Mouse (Mus musculus): Measurements from ENCODE around the gene Map3k5. TPM values are rescaled to one million over a fixed set of nuclear protein-coding genes. Genes with fewer than 3 reads are reported as not detected.

The Map3k5 gene
- polyA plus RNA-seq, 1 experiment from 2014 or later, result 4.2 TPM

DNA sequence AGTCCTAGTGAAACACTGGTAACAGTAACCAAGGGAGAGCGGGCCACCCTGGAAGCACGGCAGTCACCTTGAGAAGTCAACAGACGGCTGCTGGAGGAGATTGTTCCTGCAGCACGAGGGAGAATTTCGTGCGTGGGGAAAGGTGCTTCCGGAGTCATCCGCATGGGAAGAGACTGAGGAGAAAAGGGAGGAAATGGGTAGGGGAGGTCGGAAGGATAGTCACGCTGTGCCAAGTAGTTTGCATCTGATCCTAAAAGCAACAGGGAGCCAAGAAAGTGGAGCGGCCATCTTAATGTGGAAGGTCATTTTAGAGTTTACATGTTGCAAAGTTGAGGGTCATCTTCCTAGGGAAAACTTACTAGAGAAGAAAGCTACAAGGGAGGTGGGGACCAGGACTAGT lies 155.9 kb downstream of the Map3k5 start:
- no peak for ATAC-seq (replicated peaks; ENCODE audit: insufficient number of reproducible peaks, low FRiP score, low TSS enrichment)
- Histone ChIP-seq H3K27me3 (ENCODE audit: control insufficient read depth, insufficient read depth, low read length) (no peaks in the 10 kb centered on the region), H3K27ac (ENCODE audit: low read depth, low read length) (no peak overlapping the region), H3K4me2 (no peak overlapping the region), H3K4me3 (ENCODE audit: low read depth, low read length) (no peak overlapping the region), H3K9ac (ENCODE audit: low read depth, low read length) (no peak overlapping the region), H3K4me1 (ENCODE audit: control insufficient read depth, insufficient read depth, low read length) (no peaks in the 10 kb centered on the region), H3K9me3 (replicated peaks; ENCODE audit: control insufficient read depth, low read length) (no peaks in the 10 kb centered on the region), H3K36me3 (ENCODE audit: control insufficient read depth, insufficient read depth, low read length) (no peaks in the 10 kb centered on the region)
- WGBS (ENCODE audit: insufficient replicate concordance), result 89% methylated on average over 11 of the region's 11 CpGs

DNA sequence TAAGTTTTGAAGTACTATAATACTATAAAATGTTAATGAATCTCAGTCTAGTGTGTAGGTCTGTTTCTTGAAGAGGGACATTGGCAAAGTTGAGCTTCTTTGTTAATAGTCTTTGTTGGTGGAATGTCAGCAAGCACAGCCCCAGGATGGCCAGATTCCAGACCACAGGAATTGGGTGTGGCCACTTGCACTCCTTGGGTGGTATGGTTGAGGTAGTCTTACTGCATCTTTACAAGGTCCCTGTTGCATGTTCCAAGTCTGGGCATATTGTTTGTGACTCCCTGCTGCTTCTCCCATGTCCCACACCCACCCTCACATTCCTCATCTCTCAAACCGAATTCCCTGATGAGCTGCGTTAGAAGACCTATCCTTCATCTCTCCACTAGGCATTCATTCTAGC lies 157.1 kb downstream of the Map3k5 start:
- no peak overlapping the region for H3K4me2 ChIP-seq
- no peak for ATAC-seq (replicated peaks; ENCODE audit: insufficient number of reproducible peaks, low FRiP score, low TSS enrichment)
- WGBS (ENCODE audit: insufficient replicate concordance), result 88% methylated on average over 2 of the region's 2 CpGs

DNA sequence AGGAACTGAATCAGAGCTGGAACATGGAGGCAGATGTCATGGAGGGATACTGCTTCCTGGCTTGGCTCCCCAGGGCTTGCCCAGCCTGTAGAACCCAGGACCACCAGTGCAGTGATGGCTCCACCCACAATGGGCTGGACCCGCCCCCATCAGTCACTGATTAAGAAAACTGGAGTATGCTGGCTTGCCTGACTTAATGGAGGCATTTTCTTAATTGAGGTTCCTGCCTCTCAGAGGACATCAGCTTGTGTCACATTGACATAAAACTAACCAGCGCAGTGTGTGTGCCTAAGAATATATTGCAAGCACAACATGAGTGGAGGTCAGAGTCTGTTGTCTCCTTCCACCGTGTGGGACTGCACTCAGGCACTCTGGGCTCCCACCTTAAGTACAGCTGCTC lies 158.1 kb downstream of the Map3k5 start:
- no peak overlapping the region for H3K4me2 ChIP-seq
- WGBS (ENCODE audit: insufficient replicate concordance), result 86% methylated on average over 3 of the region's 3 CpGs
- no peaks in the 10 kb centered on the region for H3K9me3 ChIP-seq (replicated peaks; ENCODE audit: control insufficient read depth, low read length)
- H3K27me3 ChIP-seq (ENCODE audit: control insufficient read depth, insufficient read depth, low read length), result no peaks in the 10 kb centered on the region
- H3K4me3 ChIP-seq (ENCODE audit: low read depth, low read length), result no peak overlapping the region
- no peaks in the 10 kb centered on the region for H3K4me1 ChIP-seq (ENCODE audit: control insufficient read depth, insufficient read depth, low read length)
- H3K36me3 ChIP-seq (ENCODE audit: control insufficient read depth, insufficient read depth, low read length), result no peaks in the 10 kb centered on the region
- no peak overlapping the region for H3K9ac ChIP-seq (ENCODE audit: low read depth, low read length)
- ATAC-seq (replicated peaks; ENCODE audit: insufficient number of reproducible peaks, low FRiP score, low TSS enrichment), result no peak
- no peak overlapping the region for H3K27ac ChIP-seq (ENCODE audit: low read depth, low read length)

More for the DNA sequence above, 157.1 kb downstream of the Map3k5 start:
- Histone ChIP-seq H3K4me1 (ENCODE audit: control insufficient read depth, insufficient read depth, low read length) (no peaks in the 10 kb centered on the region), H3K9ac (ENCODE audit: low read depth, low read length) (no peak overlapping the region), H3K9me3 (replicated peaks; ENCODE audit: control insufficient read depth, low read length) (no peaks in the 10 kb centered on the region), H3K27me3 (ENCODE audit: control insufficient read depth, insufficient read depth, low read length) (no peaks in the 10 kb centered on the region), H3K36me3 (ENCODE audit: control insufficient read depth, insufficient read depth, low read length) (no peaks in the 10 kb centered on the region), H3K27ac (ENCODE audit: low read depth, low read length) (no peak overlapping the region), H3K4me3 (ENCODE audit: low read depth, low read length) (no peak overlapping the region)

DNA sequence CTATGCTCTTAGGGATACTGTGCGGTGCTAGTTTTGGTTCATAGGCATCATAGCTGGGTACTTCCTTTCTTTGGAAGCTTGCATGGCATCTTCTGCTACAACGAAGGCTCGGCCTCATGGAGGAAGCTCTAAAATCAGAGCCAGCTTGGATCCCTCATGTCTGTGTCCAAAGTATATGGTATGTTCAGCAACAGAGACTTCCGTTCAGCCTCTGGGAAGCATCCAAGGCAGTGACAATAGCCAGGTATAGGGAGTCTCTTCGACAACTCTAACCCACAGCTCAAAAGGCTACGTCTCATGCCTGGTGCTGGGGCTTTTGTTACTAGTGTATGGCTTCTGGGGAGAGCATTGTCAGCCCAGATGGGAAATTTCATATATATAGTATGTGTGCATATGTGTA lies 167.2 kb downstream of the Map3k5 start:
- WGBS (ENCODE audit: insufficient replicate concordance), result 86% methylated on average over 6 of the region's 6 CpGs
- Histone ChIP-seq H3K4me3 (ENCODE audit: low read depth, low read length) (no peak overlapping the region), H3K4me1 (ENCODE audit: control insufficient read depth, insufficient read depth, low read length) (0 out of 2 replicates have a peak, but pooled peaks cover 2% of the 10 kb centered on the region), H3K9me3 (replicated peaks; ENCODE audit: control insufficient read depth, low read length) (no peaks in the 10 kb centered on the region), H3K9ac (ENCODE audit: low read depth, low read length) (no peak overlapping the region), H3K27me3 (ENCODE audit: control insufficient read depth, insufficient read depth, low read length) (no peaks in the 10 kb centered on the region), H3K4me2 (no peak overlapping the region), H3K27ac (ENCODE audit: low read depth, low read length) (no peak overlapping the region), H3K36me3 (ENCODE audit: control insufficient read depth, insufficient read depth, low read length) (peaks cover 3% of the 10 kb centered on the region; the same call in 1 of the 2 replicates)
- no peak for ATAC-seq (replicated peaks; ENCODE audit: insufficient number of reproducible peaks, low FRiP score, low TSS enrichment)

DNA sequence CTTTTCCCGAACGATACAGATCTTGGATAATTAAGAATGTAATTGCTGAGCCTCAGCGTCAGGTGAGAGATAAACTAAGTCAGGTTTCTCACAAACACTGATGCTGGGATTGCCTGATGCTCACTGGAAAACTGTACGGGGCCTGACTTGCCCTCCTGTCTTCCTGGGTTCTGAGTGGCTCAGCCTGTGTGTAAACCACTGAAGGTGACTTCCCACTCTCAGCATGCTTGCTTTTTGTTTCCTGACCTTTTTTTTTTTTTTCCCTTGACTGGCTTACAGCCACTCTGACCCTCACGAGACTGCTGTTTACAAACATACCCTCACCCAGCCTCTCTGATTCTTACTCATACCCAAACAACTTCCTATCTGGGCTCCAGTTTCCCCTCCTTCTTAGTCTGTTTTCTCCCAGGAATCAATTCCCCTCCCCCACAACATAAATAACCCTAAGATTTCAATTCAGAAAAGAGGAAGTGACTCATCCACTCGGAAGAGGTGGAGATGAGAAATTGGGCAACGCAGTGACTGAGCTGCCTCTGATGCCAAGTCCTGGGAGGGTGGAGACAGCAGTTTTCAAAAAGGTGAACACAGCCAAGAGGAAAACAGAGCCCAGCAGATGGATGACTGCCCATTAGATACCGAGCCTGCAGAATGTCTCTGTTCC lies 170.1 kb downstream of the Map3k5 start:
- Histone ChIP-seq H3K4me2 (no peak overlapping the region), H3K9ac (ENCODE audit: low read depth, low read length) (no peak overlapping the region), H3K27me3 (ENCODE audit: control insufficient read depth, insufficient read depth, low read length) (no peaks in the 10 kb centered on the region), H3K4me3 (ENCODE audit: low read depth, low read length) (no peak overlapping the region), H3K36me3 (ENCODE audit: control insufficient read depth, insufficient read depth, low read length) (peaks cover 3% of the 10 kb centered on the region; the same call in 1 of the 2 replicates), H3K9me3 (replicated peaks; ENCODE audit: control insufficient read depth, low read length) (no peaks in the 10 kb centered on the region), H3K27ac (ENCODE audit: low read depth, low read length) (no peak overlapping the region), H3K4me1 (ENCODE audit: control insufficient read depth, insufficient read depth, low read length) (0 out of 2 replicates have a peak, but pooled peaks cover 2% of the 10 kb centered on the region)
- 53% methylated on average over 8 of the region's 8 CpGs for WGBS (ENCODE audit: insufficient replicate concordance)
- no peak for ATAC-seq (replicated peaks; ENCODE audit: insufficient number of reproducible peaks, low FRiP score, low TSS enrichment)

DNA sequence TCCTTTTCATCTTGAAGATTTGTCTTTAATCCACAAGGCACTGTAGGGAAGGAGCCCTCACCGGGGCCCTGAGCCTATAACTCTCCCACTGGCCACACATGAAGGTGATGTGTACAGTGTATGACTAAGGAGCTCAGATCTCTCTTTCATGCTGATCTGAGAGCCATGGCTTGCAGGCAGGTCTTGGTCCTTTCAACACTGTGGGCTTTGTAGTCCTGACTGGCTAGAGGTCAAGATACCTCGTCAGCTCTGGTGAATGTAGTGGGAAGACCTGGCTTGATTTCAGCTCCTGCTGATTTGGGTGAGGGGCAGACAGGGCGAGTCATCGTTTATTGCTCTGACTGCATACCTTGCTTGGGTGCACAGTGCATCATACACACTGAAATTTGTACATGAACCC lies 171.3 kb downstream of the Map3k5 start:
- Histone ChIP-seq H3K9ac (ENCODE audit: low read depth, low read length) (no peak overlapping the region), H3K4me2 (no peak overlapping the region), H3K27ac (ENCODE audit: low read depth, low read length) (no peak overlapping the region), H3K9me3 (replicated peaks; ENCODE audit: control insufficient read depth, low read length) (no peaks in the 10 kb centered on the region), H3K36me3 (ENCODE audit: control insufficient read depth, insufficient read depth, low read length) (no peaks in the 10 kb centered on the region; the same call in 1 of the 2 replicates), H3K4me3 (ENCODE audit: low read depth, low read length) (no peak overlapping the region), H3K4me1 (ENCODE audit: control insufficient read depth, insufficient read depth, low read length) (0 out of 2 replicates have a peak, but pooled peaks cover 2% of the 10 kb centered on the region), H3K27me3 (ENCODE audit: control insufficient read depth, insufficient read depth, low read length) (no peaks in the 10 kb centered on the region)
- ATAC-seq (replicated peaks; ENCODE audit: insufficient number of reproducible peaks, low FRiP score, low TSS enrichment), result no peak
- 67% methylated on average over 4 of the region's 4 CpGs for WGBS (ENCODE audit: insufficient replicate concordance)

DNA sequence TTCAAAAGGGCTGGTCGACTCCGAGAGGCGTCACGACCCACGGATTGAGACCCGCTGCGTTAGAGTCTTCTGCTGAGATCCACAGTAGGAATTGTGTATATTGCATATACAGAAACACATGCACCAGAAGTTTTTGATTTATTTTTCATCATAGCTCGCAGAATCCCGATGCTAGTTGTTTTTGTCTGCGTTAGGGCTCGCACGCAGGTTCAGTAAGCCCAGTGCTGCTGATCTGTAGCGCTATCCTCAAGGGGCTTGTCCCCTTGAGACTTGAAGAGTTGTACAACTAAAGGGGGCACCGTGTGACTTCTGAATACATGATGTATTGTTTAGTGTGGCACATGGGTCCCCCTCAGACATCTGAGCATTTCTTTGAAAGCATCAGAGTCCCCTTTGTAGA lies 172.8 kb downstream of the Map3k5 start:
- no peak overlapping the region for H3K9ac ChIP-seq (ENCODE audit: low read depth, low read length)
- no peak overlapping the region for H3K27ac ChIP-seq (ENCODE audit: low read depth, low read length)
- 0 out of 2 replicates have a peak, but pooled peaks cover 2% of the 10 kb centered on the region for H3K4me1 ChIP-seq (ENCODE audit: control insufficient read depth, insufficient read depth, low read length)
- no peak overlapping the region for H3K4me3 ChIP-seq (ENCODE audit: low read depth, low read length)
- no peak overlapping the region for H3K4me2 ChIP-seq
- no peak for ATAC-seq (replicated peaks; ENCODE audit: insufficient number of reproducible peaks, low FRiP score, low TSS enrichment)
- no peaks in the 10 kb centered on the region for H3K27me3 ChIP-seq (ENCODE audit: control insufficient read depth, insufficient read depth, low read length)
- 93% methylated on average over 14 of the region's 14 CpGs for WGBS (ENCODE audit: insufficient replicate concordance)
- H3K36me3 ChIP-seq (ENCODE audit: control insufficient read depth, insufficient read depth, low read length), result no peaks in the 10 kb centered on the region; the same call in 1 of the 2 replicates
- no peaks in the 10 kb centered on the region for H3K9me3 ChIP-seq (replicated peaks; ENCODE audit: control insufficient read depth, low read length)

DNA sequence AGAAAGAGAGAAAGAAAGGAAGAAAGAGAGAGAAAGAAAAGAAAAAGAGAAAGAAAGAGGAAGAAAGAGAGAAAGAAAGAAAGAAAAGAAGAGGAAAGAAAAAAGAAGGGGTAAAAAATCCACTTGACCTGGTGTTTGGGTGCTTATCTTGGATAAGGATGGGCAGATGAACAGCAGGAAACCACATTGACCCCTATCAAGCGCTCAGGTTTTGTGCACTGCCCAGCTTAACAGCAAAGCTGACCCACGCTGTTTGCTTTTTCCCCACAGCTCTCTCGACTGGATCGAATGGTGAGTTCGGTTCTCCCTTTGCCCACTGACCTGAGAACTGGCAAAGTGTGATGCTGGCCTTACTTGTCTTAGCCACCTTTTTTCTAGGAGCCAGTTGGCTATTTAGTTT lies 177.2 kb downstream of the Map3k5 start:
- WGBS (ENCODE audit: insufficient replicate concordance), result 66% methylated on average over 5 of the region's 5 CpGs
- no peak overlapping the region for H3K4me3 ChIP-seq (ENCODE audit: low read depth, low read length)

More for the DNA sequence above, 177.2 kb downstream of the Map3k5 start:
- Histone ChIP-seq H3K27ac (ENCODE audit: low read depth, low read length) (no peak overlapping the region), H3K27me3 (ENCODE audit: control insufficient read depth, insufficient read depth, low read length) (no peaks in the 10 kb centered on the region), H3K36me3 (ENCODE audit: control insufficient read depth, insufficient read depth, low read length) (no peaks in the 10 kb centered on the region; the same call in 1 of the 2 replicates), H3K4me2 (no peak overlapping the region), H3K9ac (ENCODE audit: low read depth, low read length) (no peak overlapping the region), H3K4me1 (ENCODE audit: control insufficient read depth, insufficient read depth, low read length) (no peaks in the 10 kb centered on the region), H3K9me3 (replicated peaks; ENCODE audit: control insufficient read depth, low read length) (no peaks in the 10 kb centered on the region)
- ATAC-seq (replicated peaks; ENCODE audit: insufficient number of reproducible peaks, low FRiP score, low TSS enrichment), result no peak

All from heart, embryonic 11.5 days (tissue).